Comparison of ENCODE assay signal across 17 mouse cellular contexts in genomic region chr3:70566140-70566857, GRCm38 (mm10).
"Had no signal": no experiment of that assay in that cellular context is flagged by ENCODE, and none has a peak within 500 bp of the region (broad histone marks: within the 10 kb centered on the region; RNA-seq: fewer than 3 reads in every experiment).

No protein-coding gene starts in this region.

- H3K9ac ChIP-seq: lung, embryonic 15.5 days; midbrain, embryonic 13.5 days; midbrain, embryonic 15.5 days; neural tube, embryonic 12.5 days; stomach, embryonic 15.5 days had no signal

- H3K4me1 ChIP-seq: lung, embryonic 15.5 days; megakaryocyte, embryonic 14.5 days; midbrain, embryonic 13.5 days; midbrain, embryonic 15.5 days; neural tube, embryonic 12.5 days; stomach, embryonic 15.5 days had no signal

- ATAC-seq: lung, postnatal 0 days; midbrain, embryonic 13.5 days; midbrain, embryonic 15.5 days had no signal

- H3K27me3 ChIP-seq: lung, embryonic 15.5 days; megakaryocyte, embryonic 14.5 days; midbrain, embryonic 13.5 days; midbrain, embryonic 15.5 days; neural tube, embryonic 12.5 days; stomach, embryonic 15.5 days had no signal

- DNase-seq: lung, adult 2 months; lung, postnatal 14 days; lung, postnatal 36 days; right cerebral cortex, postnatal 14 days; thymus, adult 2 months; thymus, postnatal 25 days; thymus, postnatal 4 days had no signal

- H3K27ac ChIP-seq: lung, embryonic 15.5 days; macrophage; midbrain, embryonic 13.5 days; midbrain, embryonic 15.5 days; neural tube, embryonic 12.5 days; stomach, embryonic 15.5 days; stomach, postnatal 0 days had no signal

- H3K4me2 ChIP-seq: lung, embryonic 15.5 days; midbrain, embryonic 11.5 days; midbrain, embryonic 13.5 days; midbrain, embryonic 15.5 days; neural tube, embryonic 12.5 days; stomach, embryonic 15.5 days had no signal

- H3K4me3 ChIP-seq: lung, embryonic 15.5 days; megakaryocyte, embryonic 14.5 days; midbrain, embryonic 13.5 days; midbrain, embryonic 15.5 days; neural tube, embryonic 12.5 days; stomach, embryonic 15.5 days had no signal

- H3K9me3 ChIP-seq: lung, embryonic 15.5 days; megakaryocyte, embryonic 14.5 days; midbrain, embryonic 13.5 days; midbrain, embryonic 15.5 days; neural tube, embryonic 12.5 days; stomach, embryonic 15.5 days had no signal

- H3K36me3 ChIP-seq: lung, embryonic 15.5 days; midbrain, embryonic 13.5 days; midbrain, embryonic 15.5 days; neural tube, embryonic 12.5 days; stomach, embryonic 15.5 days had no signal
